Mouse (Mus musculus): ENCODE results near the gene Appl2. TPM values are rescaled to one million over a fixed set of nuclear protein-coding genes. Genes with fewer than 3 reads are reported as not detected.
A peak's percentile ranks its signal among the peaks of the same experiment; 100 is the strongest.

The Appl2 gene
- total and polyA plus RNA-seq, 3 experiments = 25.7 to 41.4 (median 40.7) TPM

DNA sequence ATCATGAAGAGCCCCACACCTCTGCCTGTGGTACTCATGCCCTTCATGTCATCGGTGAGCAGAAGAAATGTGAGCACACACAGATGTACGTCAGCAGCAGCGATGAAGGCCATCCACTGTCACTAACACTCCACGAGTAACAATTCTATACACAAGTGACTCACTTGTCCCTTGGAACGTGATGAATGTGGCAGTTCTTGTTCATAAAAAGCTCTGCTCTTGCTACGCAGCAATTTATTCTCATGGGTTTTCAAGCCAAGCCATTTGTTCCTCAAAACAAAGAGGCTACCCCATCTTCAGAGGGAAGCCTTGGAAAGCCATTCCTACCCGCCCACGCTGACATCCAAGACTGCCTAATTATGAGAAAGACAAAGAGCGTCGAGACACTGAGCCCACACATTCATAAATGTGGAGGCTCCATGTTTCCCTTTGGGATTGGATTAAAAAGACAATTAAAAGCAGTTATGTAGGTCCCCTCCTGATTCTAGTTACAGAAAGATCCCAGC, 8.6 kb downstream of the Appl2 start:
- TF ChIP-seq CTCF (IDR thresholded peaks at IDR 0.05) (no peak), EP300 (IDR thresholded peaks at IDR 0.05; ENCODE audit: insufficient read depth, low read depth, low read length) (no peak), POLR2A (IDR thresholded peaks at IDR 0.05; ENCODE audit: insufficient read depth, low read depth, low read length) (no peak)
- 69% methylated on average over 10 of the region's 10 CpGs for WGBS
- H3K27me3 ChIP-seq (ENCODE audit: control insufficient read depth, insufficient read depth, low read length) = no peaks in the 10 kb centered on the region

GRCm38 (mm10) chr10:83637295-83637694, 11.2 kb downstream of the Appl2 start:
- peaks cover 3% of the 10 kb centered on the region for H3K36me3 ChIP-seq (ENCODE audit: control insufficient read depth, insufficient read depth, low read length)
- peaks cover 10% of the 10 kb centered on the region for H3K4me1 ChIP-seq (ENCODE audit: control insufficient read depth, insufficient read depth, low read length)
- peak; percentile 81; the same call in 1 of the 2 replicates for TF ChIP-seq EP300 (IDR thresholded peaks at IDR 0.05; ENCODE audit: insufficient read depth, low read depth, low read length)
- 0 out of 2 replicates have a peak, but pooled peaks have one; percentile 11 for TF ChIP-seq CTCF (IDR thresholded peaks at IDR 0.05)
- TF ChIP-seq POLR2A (IDR thresholded peaks at IDR 0.05; ENCODE audit: insufficient read depth, low read depth, low read length) = peak; percentile 63
- peak overlapping the region; percentile 4 for H3K4me3 ChIP-seq
- peaks cover 2% of the 10 kb centered on the region for H3K79me2 ChIP-seq (replicated peaks; ENCODE audit: control insufficient read depth, insufficient read depth, low read length)
- H3K27ac ChIP-seq = peak overlapping the region; percentile 62
- H3K9ac ChIP-seq (ENCODE audit: low read depth, low read length) = no peak overlapping the region
- WGBS = under 1% methylated on average over 6 of the region's 6 CpGs
- no peaks in the 10 kb centered on the region for H3K27me3 ChIP-seq (ENCODE audit: control insufficient read depth, insufficient read depth, low read length)
- peak; percentile 84 to 91 for DNase-seq
- intact Hi-C loops (cut with DNase I) = no loop called here

More for the DNA sequence above, 8.6 kb downstream of the Appl2 start:
- H3K4me3 ChIP-seq = no peak overlapping the region
- H3K4me1 ChIP-seq (ENCODE audit: control insufficient read depth, insufficient read depth, low read length) = peaks cover 18% of the 10 kb centered on the region
- H3K36me3 ChIP-seq (ENCODE audit: control insufficient read depth, insufficient read depth, low read length) = peaks cover 3% of the 10 kb centered on the region
- DNase-seq = no peak
- no peak overlapping the region for H3K27ac ChIP-seq
- peaks cover 2% of the 10 kb centered on the region for H3K79me2 ChIP-seq (replicated peaks; ENCODE audit: control insufficient read depth, insufficient read depth, low read length)
- intact Hi-C loops (cut with DNase I) = no loop called here
- H3K9ac ChIP-seq (ENCODE audit: low read depth, low read length) = no peak overlapping the region

DNA sequence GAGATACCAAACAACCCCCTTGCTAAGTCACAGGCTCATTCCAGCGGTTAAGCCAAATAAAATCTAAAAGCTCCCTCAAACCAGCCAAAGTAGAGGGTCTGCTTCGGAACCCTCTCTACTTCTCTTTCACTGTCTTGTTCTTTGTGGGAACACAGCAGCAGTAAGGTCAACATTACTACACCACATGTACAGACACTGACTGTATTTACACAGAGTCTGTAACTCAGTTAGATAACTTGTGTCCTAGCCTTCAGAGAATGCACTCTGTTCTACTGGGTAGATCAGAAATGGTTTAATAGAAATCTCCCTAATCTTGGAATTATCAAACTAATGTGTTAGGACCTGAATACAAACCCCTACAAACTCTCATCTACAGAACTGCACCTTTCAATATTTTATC, 12.3 kb downstream of the Appl2 start:
- Histone ChIP-seq H3K4me3 (peak overlapping the region; percentile 4; the same call in 1 of the 2 replicates), H3K9ac (ENCODE audit: low read depth, low read length) (0 out of 2 replicates have a peak overlapping the region, but pooled peaks have one; percentile 0), H3K27ac (peak overlapping the region; percentile 62), H3K27me3 (ENCODE audit: control insufficient read depth, insufficient read depth, low read length) (no peaks in the 10 kb centered on the region), H3K36me3 (ENCODE audit: control insufficient read depth, insufficient read depth, low read length) (peaks cover 3% of the 10 kb centered on the region), H3K79me2 (replicated peaks; ENCODE audit: control insufficient read depth, insufficient read depth, low read length) (peaks cover 2% of the 10 kb centered on the region), H3K4me1 (ENCODE audit: control insufficient read depth, insufficient read depth, low read length) (peaks cover 10% of the 10 kb centered on the region)
- DNase-seq = no peak
- no peak for TF ChIP-seq EP300 (IDR thresholded peaks at IDR 0.05; ENCODE audit: insufficient read depth, low read depth, low read length)
- TF ChIP-seq POLR2A (IDR thresholded peaks at IDR 0.05; ENCODE audit: insufficient read depth, low read depth, low read length) = no peak
- no peak for TF ChIP-seq CTCF (IDR thresholded peaks at IDR 0.05)
- WGBS = 80% methylated on average over 2 of the region's 2 CpGs
- intact Hi-C loops (cut with DNase I) = no loop called here

- H3K4me3 ChIP-seq = no peak overlapping the region
- intact Hi-C loops (cut with DNase I) = no loop called here
- H3K36me3 ChIP-seq (ENCODE audit: control insufficient read depth, insufficient read depth, low read length) = peaks cover 3% of the 10 kb centered on the region
- H3K27ac ChIP-seq = no peak overlapping the region
- peak in 1 of 2 experiments; percentile 35 for DNase-seq
- TF ChIP-seq CTCF (IDR thresholded peaks at IDR 0.05) (no peak), EP300 (IDR thresholded peaks at IDR 0.05; ENCODE audit: insufficient read depth, low read depth, low read length) (no peak), POLR2A (IDR thresholded peaks at IDR 0.05; ENCODE audit: insufficient read depth, low read depth, low read length) (no peak)
- no peak overlapping the region for H3K9ac ChIP-seq (ENCODE audit: low read depth, low read length)
- H3K4me1 ChIP-seq (ENCODE audit: control insufficient read depth, insufficient read depth, low read length) = peaks cover 12% of the 10 kb centered on the region
- peaks cover 2% of the 10 kb centered on the region for H3K79me2 ChIP-seq (replicated peaks; ENCODE audit: control insufficient read depth, insufficient read depth, low read length)
- no peaks in the 10 kb centered on the region for H3K27me3 ChIP-seq (ENCODE audit: control insufficient read depth, insufficient read depth, low read length)
- 42% methylated on average over 5 of the region's 5 CpGs for WGBS
Observed at GRCm38 (mm10) chr10:83634461-83634860, 14.1 kb downstream of the Appl2 start.

DNA sequence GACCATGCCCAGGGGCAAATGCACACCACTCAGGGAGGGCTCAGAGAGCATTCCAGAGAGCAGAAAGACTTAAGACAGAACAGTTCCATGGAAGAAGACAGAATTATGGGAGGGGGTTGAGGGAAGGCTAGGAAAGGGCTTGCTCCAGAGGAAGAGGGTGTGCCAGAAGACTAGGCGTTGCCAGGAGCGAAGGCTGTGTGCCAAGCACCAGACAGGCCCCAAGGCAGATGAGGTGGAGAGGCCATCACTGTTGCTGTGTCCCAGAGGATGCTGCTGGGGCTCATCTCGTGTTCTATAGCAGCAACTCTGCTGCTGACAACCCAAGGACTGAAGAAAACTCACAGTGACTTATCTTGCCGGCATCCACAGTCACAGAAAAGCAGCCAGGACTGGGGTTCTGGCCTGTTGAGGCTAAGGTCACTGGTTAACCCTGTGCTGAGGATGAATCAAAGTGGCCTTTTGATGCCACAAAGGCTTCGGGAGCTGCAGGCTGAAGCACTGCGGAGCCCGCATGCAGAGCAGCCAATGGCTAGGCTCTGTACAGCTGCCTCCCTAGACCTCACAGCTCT, 15.6 kb downstream of the Appl2 start:
- TF ChIP-seq CTCF (IDR thresholded peaks at IDR 0.05) = no peak
- TF ChIP-seq EP300 (IDR thresholded peaks at IDR 0.05; ENCODE audit: insufficient read depth, low read depth, low read length) = no peak
- TF ChIP-seq POLR2A (IDR thresholded peaks at IDR 0.05; ENCODE audit: insufficient read depth, low read depth, low read length) = no peak
- no peaks in the 10 kb centered on the region for H3K79me2 ChIP-seq (replicated peaks; ENCODE audit: control insufficient read depth, insufficient read depth, low read length)
- H3K4me1 ChIP-seq (ENCODE audit: control insufficient read depth, insufficient read depth, low read length) = peaks cover 11% of the 10 kb centered on the region
- no peak for DNase-seq
- peaks cover 2% of the 10 kb centered on the region for H3K36me3 ChIP-seq (ENCODE audit: control insufficient read depth, insufficient read depth, low read length)
- no peak overlapping the region for H3K4me3 ChIP-seq
- H3K27ac ChIP-seq = no peak overlapping the region
- intact Hi-C loops (cut with DNase I) = no loop called here
- 73% methylated on average over 7 of the region's 7 CpGs for WGBS
- H3K9ac ChIP-seq (ENCODE audit: low read depth, low read length) = no peak overlapping the region
- H3K27me3 ChIP-seq (ENCODE audit: control insufficient read depth, insufficient read depth, low read length) = no peaks in the 10 kb centered on the region

DNA sequence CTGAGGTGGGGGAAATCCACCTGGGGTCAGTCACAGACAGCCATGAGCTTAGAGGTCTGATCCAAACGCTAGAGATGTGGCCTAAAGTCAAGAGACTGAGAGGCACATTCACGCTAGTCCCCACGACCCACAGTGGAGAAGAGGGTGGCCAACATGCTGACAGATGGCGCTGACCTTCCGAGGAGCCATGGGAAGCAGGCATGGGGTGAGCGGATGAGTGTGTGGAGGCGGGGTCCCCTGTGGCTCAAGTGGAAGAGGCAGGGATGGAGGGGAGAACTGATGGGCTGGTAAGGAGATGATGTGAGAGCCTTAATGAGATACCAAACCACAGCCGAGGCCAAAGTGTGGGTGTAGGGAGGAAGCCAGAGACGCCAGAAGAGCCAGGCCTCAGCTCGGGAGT, 16.8 kb downstream of the Appl2 start:
- Histone ChIP-seq H3K36me3 (ENCODE audit: control insufficient read depth, insufficient read depth, low read length) (no peaks in the 10 kb centered on the region), H3K9ac (ENCODE audit: low read depth, low read length) (no peak overlapping the region), H3K4me3 (no peak overlapping the region), H3K79me2 (replicated peaks; ENCODE audit: control insufficient read depth, insufficient read depth, low read length) (no peaks in the 10 kb centered on the region), H3K4me1 (ENCODE audit: control insufficient read depth, insufficient read depth, low read length) (peaks cover 8% of the 10 kb centered on the region), H3K27me3 (ENCODE audit: control insufficient read depth, insufficient read depth, low read length) (no peaks in the 10 kb centered on the region), H3K27ac (no peak overlapping the region)
- no peak for DNase-seq
- WGBS = 90% methylated on average over 10 of the region's 10 CpGs
- no peak for TF ChIP-seq CTCF (IDR thresholded peaks at IDR 0.05)
- no peak for TF ChIP-seq POLR2A (IDR thresholded peaks at IDR 0.05; ENCODE audit: insufficient read depth, low read depth, low read length)
- no peak for TF ChIP-seq EP300 (IDR thresholded peaks at IDR 0.05; ENCODE audit: insufficient read depth, low read depth, low read length)
- intact Hi-C loops (cut with DNase I) = no loop called here

Data from heart, adult 2 months (tissue).